Mouse (Mus musculus) Patski (cell line): ENCODE results near the gene Lrrc8a. TPM values are rescaled to one million over a fixed set of nuclear protein-coding genes. Genes with fewer than 3 reads are reported as not detected.

ENCODE experiments used
- ATAC-seq: fragments of 100-300 bp; one replicate; pipeline ENCODE4 v1.8.0; 2021
- CTCF ChIA-PET: fragments of 350-600 bp; sonication (Branson Sonifier 250); formaldehyde crosslinking; loops from one replicate; lab custom pipeline; 2022; ENCODE audit warnings: inconsistent platforms; lab: Charles Lee
- POLR2A ChIA-PET: fragments of 350-600 bp; sonication (Branson Sonifier 250); formaldehyde crosslinking; loops from one replicate; lab custom pipeline; 2022; ENCODE audit warnings: antibody characterized with exemption, inconsistent platforms; lab: Charles Lee
- DNase-seq: peaks from one replicate; pipeline ENCODE4 v3.0.0-alpha.2; 2011; ENCODE audit warnings: low read depth, low spot score
- H3K27me3 ChIP-seq: fragments of 371-371 bp; one replicate; pipeline ENCODE4 v1.5.1; 2021
- CTCF ChIP-seq: fragments of 100-300 bp; IDR thresholded peaks from one replicate; pipeline ENCODE4 v1.5.1; 2021
- in situ Hi-C: fragments of 300-500 bp; cut with MboI; formaldehyde crosslinking; loops from 3 replicates; pipeline ENCODE4 v1.11.1; 2018; ENCODE audit warnings: low pct_unique_long_range_greater_than_20kb, mixed read lengths
- polyA plus RNA-seq: library from polyadenylated mRNA; unstranded; gene quantifications from one replicate; pipeline ENCODE4 v1.2.3, GENCODE M21; 2021

Lrrc8a gene
- polyA plus RNA-seq, 1 experiment from 2014 or later = 19.3 TPM

- DNase-seq (no peak), ATAC-seq (peak; percentile 59)
- in situ Hi-C loops = no loop called here
- H3K27me3 ChIP-seq = no peaks in the 10 kb centered on the region
- TF ChIP-seq CTCF = no peak
- POLR2A ChIA-PET = interaction anchor here (1.2 to 1.4 kb wide), 5 partner anchors 12 to 66 kb away, joined by 3 to 6 read pairs (median 4); partner anchors contain the start of gene Kyat1
- CTCF ChIA-PET = interaction anchor here (1.0 kb wide), 1 partner anchor 29 kb away, joined by 4 read pairs; no protein-coding TSS in a partner anchor
These were observed 366 bp downstream of the Lrrc8a start for GRCm38 (mm10) chr2:30237881-30238280.

- in situ Hi-C loops = no loop called here
- ATAC-seq (no peak), DNase-seq (no peak)
- H3K27me3 ChIP-seq = no peaks in the 10 kb centered on the region
- no peak for TF ChIP-seq CTCF
- ChIA-PET CTCF (interaction anchor here (0.7 to 1.4 kb wide), 2 partner anchors 22 to 33 kb away, joined by 3 to 4 read pairs; partner anchors contain the start of gene Kyat1), POLR2A (interaction anchor here (0.6 to 1.4 kb wide), 4 partner anchors 11 to 535 kb away, joined by 3 to 4 read pairs (median 4); no protein-coding TSS in a partner anchor)
These were observed 1.5 kb downstream of the Lrrc8a start for GRCm38 (mm10) chr2:30238906-30239465.

GRCm38 (mm10) chr2:30239777-30240176 is 2.3 kb downstream of the Lrrc8a start:
- no peak for TF ChIP-seq CTCF
- no peak for ATAC-seq
- CTCF ChIA-PET = interaction anchor here (0.9 kb wide), 1 partner anchor 17 kb away, joined by 3 read pairs; no protein-coding TSS in a partner anchor

GRCm38 (mm10) chr2:30240267-30240666 is 2.8 kb downstream of the Lrrc8a start, which contains the start of gene Gm28035:
Gene Gm28035 (plus strand): TSS chr2:30240567.
- in situ Hi-C loops = no loop called here
- DNase-seq = no peak

More at GRCm38 (mm10) chr2:30239777-30240176, 2.3 kb downstream of the Lrrc8a start:
- no peaks in the 10 kb centered on the region for H3K27me3 ChIP-seq
- POLR2A ChIA-PET = interaction anchor here (1.2 kb wide), 1 partner anchor 33 kb away, joined by 3 read pairs; no protein-coding TSS in a partner anchor
- DNase-seq = no peak
- in situ Hi-C loops = no loop called here

GRCm38 (mm10) chr2:30242509-30242908 is 5.0 kb downstream of the Lrrc8a start:
- DNase-seq = no peak
- CTCF ChIA-PET = interaction anchor here (1.3 kb wide), 1 partner anchor 14 kb away, joined by 4 read pairs; no protein-coding TSS in a partner anchor
- ATAC-seq = peak; percentile 41
- no peak for TF ChIP-seq CTCF
- in situ Hi-C loops = no loop called here
- POLR2A ChIA-PET = interaction anchor here (1.5 kb wide), 1 partner anchor 27 kb away, joined by 3 read pairs; no protein-coding TSS in a partner anchor
- H3K27me3 ChIP-seq = no peaks in the 10 kb centered on the region

More at GRCm38 (mm10) chr2:30240267-30240666, 2.8 kb downstream of the Lrrc8a start, which contains the start of gene Gm28035:
- no peak for ATAC-seq
- TF ChIP-seq CTCF = no peak
- H3K27me3 ChIP-seq = no peaks in the 10 kb centered on the region
- CTCF ChIA-PET = interaction anchor here (0.9 kb wide), 1 partner anchor 16 kb away, joined by 3 read pairs; no protein-coding TSS in a partner anchor
- POLR2A ChIA-PET = interaction anchor here (1.2 kb wide), 1 partner anchor 33 kb away, joined by 3 read pairs; no protein-coding TSS in a partner anchor

GRCm38 (mm10) chr2:30243391-30243790 is 5.9 kb downstream of the Lrrc8a start:
- ATAC-seq = no peak
- no peak for DNase-seq
- TF ChIP-seq CTCF = no peak
- in situ Hi-C loops = no loop called here
- ChIA-PET POLR2A (no interaction called here), CTCF (no interaction called here)
- H3K27me3 ChIP-seq = no peaks in the 10 kb centered on the region

GRCm38 (mm10) chr2:30244595-30245178 is 7.2 kb downstream of the Lrrc8a start:
- CTCF ChIA-PET = no interaction called here
- in situ Hi-C loops = no loop called here
- DNase-seq (no peak), ATAC-seq (no peak)
- TF ChIP-seq CTCF = no peak
- H3K27me3 ChIP-seq = no peaks in the 10 kb centered on the region
- POLR2A ChIA-PET = no interaction called here

GRCm38 (mm10) chr2:30247036-30247435 is 9.5 kb downstream of the Lrrc8a start:
- POLR2A ChIA-PET = no interaction called here
- ATAC-seq (no peak), DNase-seq (no peak)
- in situ Hi-C loops = no loop called here
- CTCF ChIA-PET = no interaction called here
- no peaks in the 10 kb centered on the region for H3K27me3 ChIP-seq
- no peak for TF ChIP-seq CTCF

- ChIA-PET POLR2A (no interaction called here), CTCF (no interaction called here)
- TF ChIP-seq CTCF = no peak
- H3K27me3 ChIP-seq = no peaks in the 10 kb centered on the region
- DNase-seq = no peak
- in situ Hi-C loops = no loop called here
- ATAC-seq = no peak
These were observed 10.2 kb downstream of the Lrrc8a start for GRCm38 (mm10) chr2:30247681-30248080.

GRCm38 (mm10) chr2:30249182-30249581 is 11.7 kb downstream of the Lrrc8a start:
- ATAC-seq (no peak), DNase-seq (no peak)
- in situ Hi-C loops = no loop called here
- H3K27me3 ChIP-seq = no peaks in the 10 kb centered on the region
- POLR2A ChIA-PET = interaction anchor here (0.6 kb wide), 1 partner anchor 23 kb away, joined by 4 read pairs; no protein-coding TSS in a partner anchor
- CTCF ChIA-PET = no interaction called here
- TF ChIP-seq CTCF = no peak
